Mouse (Mus musculus) spleen, embryonic (tissue): ENCODE results near the gene Slc50a1.

Experiments used
- CTCF ChIA-PET: fragments of 350-600 bp; sonication (Branson Sonifier 250); formaldehyde crosslinking; loops from one replicate; lab custom pipeline; 2022; lab: Charles Lee

Slc50a1 gene

GRCm38 (mm10) chr3:89296761-89297396 is 26.5 kb upstream of the Slc50a1 start:
- CTCF ChIA-PET: interaction anchor here (0.6 kb wide), 1 partner anchor 439 kb away, joined by 3 read pairs; no protein-coding TSS in a partner anchor

- CTCF ChIA-PET: no interaction called here
Observed at GRCm38 (mm10) chr3:89295685-89296230, 25.4 kb upstream of the Slc50a1 start.

GRCm38 (mm10) chr3:89294195-89294594 is 23.8 kb upstream of the Slc50a1 start:
- CTCF ChIA-PET: interaction anchor here (1.0 kb wide), 1 partner anchor 45 kb away, joined by 3 read pairs; no protein-coding TSS in a partner anchor

- CTCF ChIA-PET: interaction anchor here (1.0 kb wide), 1 partner anchor 44 kb away, joined by 3 read pairs; no protein-coding TSS in a partner anchor
Observed at GRCm38 (mm10) chr3:89293247-89293918, 23.0 kb upstream of the Slc50a1 start.

GRCm38 (mm10) chr3:89292303-89292702 is 21.9 kb upstream of the Slc50a1 start:
- CTCF ChIA-PET: interaction anchor here (0.7 kb wide), 1 partner anchor 179 kb away, joined by 3 read pairs; no protein-coding TSS in a partner anchor

GRCm38 (mm10) chr3:89291874-89292273 is 21.5 kb upstream of the Slc50a1 start:
- CTCF ChIA-PET: interaction anchor here (0.7 kb wide), 1 partner anchor 179 kb away, joined by 3 read pairs; no protein-coding TSS in a partner anchor

GRCm38 (mm10) chr3:89288503-89288928 is 18.1 kb upstream of the Slc50a1 start:
- CTCF ChIA-PET: no interaction called here

GRCm38 (mm10) chr3:89287286-89287685 is 16.9 kb upstream of the Slc50a1 start:
- CTCF ChIA-PET: interaction anchor here (0.6 kb wide), 2 partner anchors 37 to 237 kb away, joined by 3 to 20 read pairs; no protein-coding TSS in a partner anchor

GRCm38 (mm10) chr3:89285526-89285925 is 15.2 kb upstream of the Slc50a1 start:
- CTCF ChIA-PET: no interaction called here

- CTCF ChIA-PET: interaction anchor here (0.6 to 1.1 kb wide), 2 partner anchors 15 to 21 kb away, joined by 3 read pairs; no protein-coding TSS in a partner anchor
Observed at GRCm38 (mm10) chr3:89284261-89284660, 13.9 kb upstream of the Slc50a1 start.

- CTCF ChIA-PET: interaction anchor here (0.7 to 2.1 kb wide), 4 partner anchors 15 to 1114 kb away, joined by 3 to 12 read pairs (median 4); no protein-coding TSS in a partner anchor
Observed at GRCm38 (mm10) chr3:89282291-89282643, 11.9 kb upstream of the Slc50a1 start.

GRCm38 (mm10) chr3:89281579-89282290 is 11.4 kb upstream of the Slc50a1 start:
- CTCF ChIA-PET: interaction anchor here (0.7 to 2.1 kb wide), 3 partner anchors 15 to 38 kb away, joined by 3 to 12 read pairs (median 3); no protein-coding TSS in a partner anchor

GRCm38 (mm10) chr3:89280606-89281511 is 10.5 kb upstream of the Slc50a1 start, which contains the start of gene Efna1:
TSS of gene Efna1 (minus strand) at chr3:89281142.
- CTCF ChIA-PET: interaction anchor here (0.8 to 2.1 kb wide), 4 partner anchors 14 to 70 kb away, joined by 3 to 12 read pairs (median 4); partner anchors contain the start of genes Krtcap2 and Trim46

GRCm38 (mm10) chr3:89280050-89280605 is 9.8 kb upstream of the Slc50a1 start:
- CTCF ChIA-PET: interaction anchor here (0.7 to 1.1 kb wide), 2 partner anchors 34 to 319 kb away, joined by 3 to 5 read pairs; partner anchors contain the start of genes Krtcap2 and Trim46

GRCm38 (mm10) chr3:89279153-89279890 is 9.0 kb upstream of the Slc50a1 start:
- CTCF ChIA-PET: interaction anchor here (0.7 kb wide), 1 partner anchor 320 kb away, joined by 3 read pairs; no protein-coding TSS in a partner anchor

GRCm38 (mm10) chr3:89278643-89279042 is 8.3 kb upstream of the Slc50a1 start:
- CTCF ChIA-PET: no interaction called here

- CTCF ChIA-PET: no interaction called here
Observed at GRCm38 (mm10) chr3:89278107-89278506, 7.7 kb upstream of the Slc50a1 start.

- CTCF ChIA-PET: no interaction called here
Observed at GRCm38 (mm10) chr3:89277281-89278021, 7.1 kb upstream of the Slc50a1 start.
